Mouse (Mus musculus) CH12.LX (cell line): ENCODE results near the gene Abr. TPM values are rescaled to one million over a fixed set of nuclear protein-coding genes. Genes with fewer than 3 reads are reported as not detected.

ENCODE experiments used
- DNase-seq: peaks from one replicate; pipeline ENCODE4 v3.0.0-alpha.2; 2013; ENCODE audit errors: extremely low read depth
- H3K27ac ChIP-seq: 2 replicates; pipeline ENCODE4 v1.5.1; 2012; ENCODE audit warnings: low read depth, mild to moderate bottlenecking, control low read depth, moderate library complexity; ENCODE audit not compliant: insufficient read depth
- H3K27me3 ChIP-seq: replicated peaks from 2 replicates; pipeline ENCODE3; 2012; ENCODE audit warnings: inconsistent platforms
- H3K36me3 ChIP-seq, 2 experiments: replicated peaks in 1 of 2; 2 replicates each; pipeline versions ENCODE3 to v1.6.1; 2012; ENCODE audit warnings: inconsistent platforms in 1 of 2, low read length in 1 of 2, mild to moderate bottlenecking in 1 of 2, mixed read lengths in 1 of 2, moderate library complexity in 1 of 2; ENCODE audit not compliant: control insufficient read depth in 1 of 2, insufficient read depth in 1 of 2
- H3K4me1 ChIP-seq, 2 experiments: 2 replicates each; pipeline ENCODE4 v1.6.1; 2012; ENCODE audit warnings: inconsistent platforms in 1 of 2, moderate library complexity in 1 of 2; ENCODE audit not compliant: insufficient read depth in 2 of 2, control insufficient read depth in 1 of 2
- H3K4me2 ChIP-seq: 2 replicates; pipeline ENCODE4 v1.6.1; 2012; ENCODE audit warnings: low read depth, mild to moderate bottlenecking, control low read depth; ENCODE audit not compliant: poor library complexity, insufficient read depth, severe bottlenecking
- H3K4me3 ChIP-seq, 3 experiments: fragments of 150-350 bp in 1 of 3; sonication (generic) in 1 of 3; replicated peaks in 1 of 3; 2 replicates each; pipeline versions ENCODE3 to v1.5.1; 2011 to 2012; ENCODE audit warnings: low read depth in 2 of 3, low read length in 2 of 3, mild to moderate bottlenecking in 2 of 3, moderate library complexity in 2 of 3, control low read depth in 1 of 3, improper control_type of control experiment in 1 of 3, inconsistent platforms in 1 of 3, mixed read lengths in 1 of 3; ENCODE audit not compliant: poor library complexity in 1 of 3
- H3K79me2 ChIP-seq: replicated peaks from 2 replicates; pipeline ENCODE4 v1.6.1; 2012; ENCODE audit warnings: mild to moderate bottlenecking, moderate library complexity; ENCODE audit not compliant: control insufficient read depth, poor library complexity, insufficient read depth, severe bottlenecking; ENCODE audit errors: extremely low read depth
- H3K9ac ChIP-seq: 2 replicates; pipeline ENCODE4 v1.6.1; 2012; ENCODE audit warnings: low read depth, mild to moderate bottlenecking, control low read depth, moderate library complexity; ENCODE audit not compliant: insufficient read depth
- H3K9me3 ChIP-seq: replicated peaks from 2 replicates; pipeline ENCODE3; 2012; ENCODE audit warnings: low read length, inconsistent platforms, mixed read lengths
- CTCF ChIP-seq, 2 experiments: IDR thresholded peaks in 1 of 2; conservative IDR thresholded peaks in 1 of 2; 2 replicates each; pipeline ENCODE4 v1.5.1; 2011 to 2012; ENCODE audit warnings: low read depth in 2 of 2, low read length in 2 of 2, improper control_type of control experiment in 1 of 2, inconsistent platforms in 1 of 2, mild to moderate bottlenecking in 1 of 2, moderate library complexity in 1 of 2
- GABPA ChIP-seq: IDR thresholded peaks from 2 replicates; pipeline ENCODE4 v1.6.1; 2012; ENCODE audit warnings: low read depth, low read length, improper control_type of control experiment, inconsistent platforms; ENCODE audit not compliant: insufficient replicate concordance
- IRF4 ChIP-seq: IDR thresholded peaks from 2 replicates; pipeline ENCODE4 v1.6.1; 2014; ENCODE audit warnings: low read depth, mild to moderate bottlenecking, inconsistent platforms, low read length, improper control_type of control experiment
- MAX ChIP-seq: IDR thresholded peaks from 2 replicates; pipeline ENCODE4 v1.6.1; 2011; ENCODE audit warnings: low read length, improper control_type of control experiment
- MAZ ChIP-seq: IDR thresholded peaks from 2 replicates; pipeline ENCODE4 v1.6.1; 2012; ENCODE audit warnings: low read depth, mild to moderate bottlenecking, inconsistent platforms, low read length, improper control_type of control experiment, moderate library complexity
- MXI1 ChIP-seq: IDR thresholded peaks from 2 replicates; pipeline ENCODE4 v1.6.1; 2011; ENCODE audit warnings: mild to moderate bottlenecking, low read depth, low read length, improper control_type of control experiment
- NRF1 ChIP-seq: IDR thresholded peaks from 2 replicates; pipeline ENCODE4 v1.6.1; 2014; ENCODE audit warnings: low read depth, mild to moderate bottlenecking, inconsistent platforms, low read length, improper control_type of control experiment, moderate library complexity
- RAD21 ChIP-seq: IDR thresholded peaks from 2 replicates; pipeline ENCODE4 v1.6.1; 2011; ENCODE audit warnings: low read depth, mild to moderate bottlenecking, low read length, improper control_type of control experiment, moderate library complexity
- SMC3 ChIP-seq: IDR thresholded peaks from 2 replicates; pipeline ENCODE4 v1.6.1; 2011; ENCODE audit warnings: low read depth, low read length, improper control_type of control experiment
- ZMIZ1 ChIP-seq: IDR thresholded peaks from 2 replicates; pipeline ENCODE4 v1.6.1; 2012; ENCODE audit warnings: low read depth, mild to moderate bottlenecking, inconsistent platforms, low read length, improper control_type of control experiment
- ZNF384 ChIP-seq: IDR thresholded peaks from 2 replicates; pipeline ENCODE4 v1.6.1; 2012; ENCODE audit warnings: low read depth, low read length, improper control_type of control experiment, inconsistent platforms
- dilution Hi-C: fragments of 300-500 bp; cut with MboI; formaldehyde crosslinking; loops from 2 replicates; pipeline ENCODE4 v1.14.3; 2020; ENCODE audit warnings: low sequenced_read_pairs; ENCODE audit not compliant: extremely low pct_unique_long_range_greater_than_20kb, extremely low pct_ligation_motif_present
- in situ Hi-C: fragments of 300-500 bp; cut with MboI; formaldehyde crosslinking; loops from 3 replicates; pipeline ENCODE4 v1.14.3; 2019; ENCODE audit warnings: low sequenced_read_pairs, low pct_ligation_motif_present, low pct_unique_long_range_greater_than_20kb, mixed read lengths
- polyA plus RNA-seq: library from polyadenylated mRNA; unstranded; fragments of >175 nt; gene quantifications from 2 replicates; pipeline ENCODE4 v1.2.1, GENCODE M21; 2012; ENCODE audit warnings: low read depth; ENCODE audit not compliant: insufficient read length
- total RNA-seq, 2 experiments: library from RNA; depleted of rRNA; stranded (reverse); fragments of 300-350 nt in 1 of 2; fragments of >200 nt in 1 of 2; gene quantifications; 2 replicates each; pipeline ENCODE4 v1.2.3; 2012 to 2014

Gene Abr
- total and polyA plus RNA-seq, 3 experiments = 21.0 to 49.5 (median 37.4) TPM

GRCm38 (mm10) chr11:76506514-76507228 lies 115.4 kb downstream of the Abr start:
- DNase-seq = peak; percentile 83
- in situ Hi-C loops = loop anchor here (10.0 kb wide), 1 partner anchor 252 kb away; no protein-coding TSS in a partner anchor
- Histone ChIP-seq H3K4me2 (no peak overlapping the region), H3K9ac (no peak overlapping the region), H3K36me3 (peaks cover 0 to 3% of the 10 kb centered on the region in 2 experiments), H3K27me3 (no peaks in the 10 kb centered on the region), H3K27ac (no peak overlapping the region), H3K79me2 (no peaks in the 10 kb centered on the region), H3K4me1 (peaks cover 6 to 52% of the 10 kb centered on the region in 2 experiments; a peak in 3 of 4 replicates), H3K9me3 (no peaks in the 10 kb centered on the region), H3K4me3 (no peak overlapping the region)
- dilution Hi-C loops = no loop called here
- TF ChIP-seq SMC3 (peak; percentile 63), MXI1 (no peak), NRF1 (peak; percentile 61), CTCF (conservative IDR thresholded peaks at IDR 0.05 in 1 of 2, IDR thresholded peaks at IDR 0.05 in 1 of 2; ENCODE audit: low read depth in 2 of 2, low read length in 2 of 2) (peak; percentile 74 to 93), GABPA (no peak), RAD21 (peak; percentile 84)

DNA sequence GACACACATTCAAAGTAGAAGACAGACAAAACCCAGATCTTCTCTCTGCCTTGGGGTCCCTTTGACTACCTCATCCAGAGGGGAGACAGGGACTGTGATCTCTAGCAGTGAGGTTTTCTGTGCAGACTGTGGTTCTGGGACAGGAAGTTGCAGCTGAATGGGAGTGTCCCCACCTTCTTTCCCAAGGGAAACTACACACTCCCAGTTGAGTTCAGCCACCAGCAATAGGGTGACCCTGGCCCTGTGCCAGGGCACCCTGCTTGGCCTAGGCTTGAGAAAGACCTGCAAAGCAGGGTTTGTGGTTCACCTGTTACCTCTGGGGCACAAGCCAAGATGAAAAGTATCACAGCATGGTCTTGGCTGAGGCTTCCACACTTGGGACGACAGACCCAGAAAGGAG lies 117.0 kb downstream of the Abr start:
- Histone ChIP-seq H3K36me3 (peaks cover 0 to 3% of the 10 kb centered on the region in 2 experiments), H3K4me1 (peaks cover 6 to 55% of the 10 kb centered on the region in 2 experiments; a peak in 3 of 4 replicates), H3K79me2 (no peaks in the 10 kb centered on the region), H3K9me3 (no peaks in the 10 kb centered on the region), H3K27me3 (no peaks in the 10 kb centered on the region), H3K27ac (no peak overlapping the region), H3K4me3 (no peak overlapping the region), H3K9ac (no peak overlapping the region), H3K4me2 (no peak overlapping the region)
- 0 out of 2 replicates have a peak, but pooled peaks have one; percentile 16 for TF ChIP-seq MAX
- no peak for TF ChIP-seq ZMIZ1
- no peak for TF ChIP-seq ZNF384
- peak; percentile 36; the same call in 1 of the 2 replicates for TF ChIP-seq IRF4
- no peak for DNase-seq
- dilution Hi-C loops = no loop called here
- in situ Hi-C loops = loop anchor here (10.0 kb wide), 1 partner anchor 250 kb away; no protein-coding TSS in a partner anchor

GRCm38 (mm10) chr11:76504058-76504457 lies 118.1 kb downstream of the Abr start:
- Histone ChIP-seq H3K4me3 (no peak overlapping the region), H3K27me3 (no peaks in the 10 kb centered on the region), H3K9me3 (no peaks in the 10 kb centered on the region), H3K4me1 (peaks cover 6 to 62% of the 10 kb centered on the region in 2 experiments; a peak in 3 of 4 replicates), H3K36me3 (peaks cover 0 to 3% of the 10 kb centered on the region in 2 experiments), H3K27ac (no peak overlapping the region), H3K9ac (no peak overlapping the region), H3K4me2 (no peak overlapping the region), H3K79me2 (no peaks in the 10 kb centered on the region)
- dilution Hi-C loops = no loop called here
- in situ Hi-C loops = loop anchor here (10.0 kb wide), 1 partner anchor 249 kb away; no protein-coding TSS in a partner anchor
- DNase-seq = no peak
- TF ChIP-seq MAZ = no peak
- no peak for TF ChIP-seq ZMIZ1
